Mouse (Mus musculus) induced T-regulatory cell, adult 2 months (primary cell): Measurements from ENCODE around the gene Plaur.

ENCODE experiments used
- DNase-seq: peaks from one replicate; pipeline ENCODE4 v3.0.0-alpha.2; 2012; ENCODE audit warnings: low read depth

Gene Plaur

GRCm38 (mm10) chr7:24462388-24463319 is at the start of gene Plaur:
Plaur (plus strand) TSS chr7:24462484.
- no peak for DNase-seq

GRCm38 (mm10) chr7:24413630-24414029 is 48.7 kb upstream of the Plaur start:
- peak; percentile 88 for DNase-seq

- DNase-seq = no peak
These were observed 47.0 kb upstream of the Plaur start for GRCm38 (mm10) chr7:24415261-24415660.

GRCm38 (mm10) chr7:24419579-24419978 is 42.7 kb upstream of the Plaur start:
- DNase-seq = no peak

GRCm38 (mm10) chr7:24421648-24422047 is 40.6 kb upstream of the Plaur start:
- DNase-seq = no peak

GRCm38 (mm10) chr7:24422251-24422650 is 40.0 kb upstream of the Plaur start:
- DNase-seq = no peak

GRCm38 (mm10) chr7:24423107-24423763 is 39.0 kb upstream of the Plaur start:
- no peak for DNase-seq

GRCm38 (mm10) chr7:24423956-24424732 is 38.1 kb upstream of the Plaur start:
- no peak for DNase-seq

- DNase-seq = no peak
These were observed 36.4 kb upstream of the Plaur start for GRCm38 (mm10) chr7:24425919-24426318.

GRCm38 (mm10) chr7:24427168-24427567 is 35.1 kb upstream of the Plaur start:
- no peak for DNase-seq

- DNase-seq = no peak
These were observed 33.6 kb upstream of the Plaur start for GRCm38 (mm10) chr7:24428725-24429124.

GRCm38 (mm10) chr7:24429413-24430112 is 32.7 kb upstream of the Plaur start:
- DNase-seq = no peak

- peak; percentile 59 for DNase-seq
These were observed 31.5 kb upstream of the Plaur start for GRCm38 (mm10) chr7:24430551-24431345.

GRCm38 (mm10) chr7:24431713-24432112 is 30.6 kb upstream of the Plaur start:
- DNase-seq = peak; percentile 39

- DNase-seq = no peak
These were observed 27.0 kb upstream of the Plaur start for GRCm38 (mm10) chr7:24435305-24435704.

GRCm38 (mm10) chr7:24437981-24438380 is 24.3 kb upstream of the Plaur start:
- no peak for DNase-seq

GRCm38 (mm10) chr7:24439191-24439590 is 23.1 kb upstream of the Plaur start:
- no peak for DNase-seq

- peak; percentile 25 for DNase-seq
These were observed 22.4 kb upstream of the Plaur start for GRCm38 (mm10) chr7:24439891-24440290.

GRCm38 (mm10) chr7:24441785-24442184 is 20.5 kb upstream of the Plaur start:
- DNase-seq = peak; percentile 89

- DNase-seq = no peak
These were observed 20.0 kb upstream of the Plaur start for GRCm38 (mm10) chr7:24442313-24442712.
